Mouse (Mus musculus) kidney, postnatal 0 days (tissue): ENCODE data around the gene Scamp4. TPM values are rescaled to one million over a fixed set of nuclear protein-coding genes. Genes with fewer than 3 reads are reported as not detected.
A peak's percentile ranks its signal among the peaks of the same experiment; 100 is the strongest.

Source experiments
- ATAC-seq: fragments of 200-750 bp; cut with Nextera tagmentation; replicated peaks from 2 replicates; pipeline ENCODE4 v1.8.0; 2017; ENCODE audit warnings: low read depth, moderate number of reproducible peaks, moderate TSS enrichment, moderate library complexity; ENCODE audit not compliant: low FRiP score
- DNase-seq: peaks from one replicate; pipeline ENCODE4 v3.0.0-alpha.2; 2016; ENCODE audit warnings: low spot score
- H3K27ac ChIP-seq: fragments of 300-500 bp; sonication (generic); 2 replicates; pipeline ENCODE4 v1.5.1; 2014; ENCODE audit warnings: mild to moderate bottlenecking
- H3K27me3 ChIP-seq: fragments of 300-500 bp; sonication (generic); 2 replicates; pipeline ENCODE4 v1.6.1; 2014; ENCODE audit warnings: low read length, mixed read lengths; ENCODE audit not compliant: insufficient read depth
- H3K36me3 ChIP-seq: fragments of 300-500 bp; sonication (generic); 2 replicates; pipeline ENCODE4 v1.6.1; 2014; ENCODE audit warnings: low read length, mixed read lengths; ENCODE audit not compliant: insufficient read depth
- H3K4me1 ChIP-seq: fragments of 300-500 bp; sonication (generic); replicated peaks from 2 replicates; pipeline ENCODE4 v1.6.1; 2014; ENCODE audit warnings: antibody characterized with exemption, low read length, mixed read lengths; ENCODE audit not compliant: insufficient read depth
- H3K4me2 ChIP-seq: fragments of 300-500 bp; sonication (generic); 2 replicates; pipeline ENCODE4 v1.6.1; 2014; ENCODE audit warnings: mild to moderate bottlenecking, low read length, moderate library complexity, mixed read lengths
- H3K4me3 ChIP-seq: fragments of 300-500 bp; sonication (generic); replicated peaks from 2 replicates; pipeline ENCODE4 v1.5.1; 2014; ENCODE audit warnings: low read depth, low read length
- H3K9ac ChIP-seq: fragments of 300-500 bp; sonication (generic); 2 replicates; pipeline ENCODE4 v1.6.1; 2014; ENCODE audit warnings: low read depth, low read length
- H3K9me3 ChIP-seq: fragments of 300-500 bp; sonication (generic); replicated peaks from 2 replicates; pipeline ENCODE4 v1.6.1; 2016; ENCODE audit warnings: low read length, inconsistent platforms, mixed read lengths
- CTCF ChIP-seq: IDR thresholded peaks from 2 replicates; pipeline ENCODE4 v1.5.1; 2016; ENCODE audit warnings: antibody characterized with exemption, low read depth, mild to moderate bottlenecking, moderate library complexity
- WGBS: fragments of 180-500 bp; shearing (Covaris S2); extraction: QIAGEN DNeasy Blood & Tissue Kit; methylation state at CpG from one replicate; pipeline ENCODE4 v1.1.7; 2014; 5-methylcytosine and 5-hydroxymethylcytosine counted together
- polyA plus RNA-seq: library from polyadenylated mRNA; unstranded; fragments of >200 nt; fragmentation: Nextera tagmentation; extraction: Ambion mirVana; gene quantifications from 2 replicates; pipeline ENCODE4 v1.2.1, GENCODE M21; 2015

Scamp4 gene
- 80.7 and 87.2 TPM in 2 replicates for polyA plus RNA-seq

DNA sequence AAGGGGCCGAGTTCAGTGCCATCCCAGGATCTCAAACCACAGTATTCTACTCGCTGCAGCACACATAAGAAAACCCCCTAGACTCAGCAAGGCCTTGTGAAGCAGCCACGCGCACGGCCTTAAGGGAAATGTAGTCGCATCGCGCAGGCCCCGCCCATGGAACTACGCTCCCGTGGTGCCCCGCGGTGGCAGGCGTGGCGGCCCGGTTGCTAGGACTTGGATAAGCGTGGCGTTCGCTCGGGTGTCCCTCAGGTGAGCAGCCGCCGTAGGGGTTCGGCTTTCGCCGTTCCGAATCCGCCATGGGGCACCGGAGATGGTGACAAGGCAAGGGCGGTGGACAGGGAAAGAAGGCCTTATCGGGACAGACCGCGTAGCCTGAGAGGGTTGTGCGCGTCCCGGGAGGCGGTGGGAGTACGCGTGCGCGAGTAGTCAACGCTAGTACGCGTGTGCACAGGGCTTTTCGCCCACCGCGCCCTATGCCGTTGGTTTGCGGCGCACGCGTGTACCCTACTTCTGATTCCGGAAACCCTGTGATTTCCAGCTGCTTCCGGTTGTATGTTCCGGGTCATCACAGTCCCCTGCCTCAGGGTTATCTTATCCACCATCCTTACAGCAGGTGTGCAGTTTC is at the start of gene Scamp4, which contains the start of gene Adat3:
Scamp4 (plus strand) TSS at position 175 of the 628 bp plus-strand sequence.
Adat3 (plus strand) TSS at position 183 of the 628 bp plus-strand sequence.
- H3K36me3 ChIP-seq, result peaks cover 17% of the 10 kb centered on the region; the same call in 1 of the 2 replicates
- ATAC-seq, result peak; percentile 92
- H3K9me3 ChIP-seq, result no peaks in the 10 kb centered on the region; the same call in 1 of the 2 replicates
- H3K4me2 ChIP-seq, result peak within 1 kb of the TSS; percentile 79
- peak within 1 kb of the TSS; percentile 61 for H3K9ac ChIP-seq
- H3K4me3 ChIP-seq, result peak within 1 kb of the TSS; percentile 71
- 2% methylated on average over 53 of the region's 54 CpGs for WGBS
- H3K27me3 ChIP-seq, result no peaks in the 10 kb centered on the region
- peaks cover 9% of the 10 kb centered on the region; the same call in 1 of the 2 replicates for H3K4me1 ChIP-seq
- DNase-seq, result peak; percentile 97
- TF ChIP-seq CTCF, result no peak
- H3K27ac ChIP-seq, result peak within 1 kb of the TSS; percentile 80

DNA sequence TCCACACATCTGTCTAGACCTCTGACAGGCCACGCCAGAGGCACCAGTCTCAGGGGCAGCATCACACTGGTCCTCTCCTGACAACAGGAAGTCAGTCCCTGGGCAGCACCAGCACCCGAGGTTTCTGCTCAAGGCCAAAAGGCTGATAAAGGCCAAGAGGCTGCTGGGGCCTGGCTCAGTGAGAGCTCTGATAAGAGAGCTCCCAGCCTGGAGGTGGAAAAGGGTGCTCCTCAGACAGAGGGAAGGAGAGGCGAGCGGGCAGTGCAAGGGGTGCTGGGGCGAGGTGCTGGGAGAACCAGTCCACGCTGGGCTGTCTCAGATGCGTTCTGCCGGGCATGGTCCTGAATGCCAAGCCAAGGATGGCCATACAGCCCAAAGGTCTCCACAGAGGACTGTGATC is 49.1 kb upstream of the Scamp4 start:
- 0 out of 2 replicates have a peak, but pooled peaks cover 6% of the 10 kb centered on the region for H3K4me1 ChIP-seq
- no peaks in the 10 kb centered on the region for H3K27me3 ChIP-seq
- no peak for TF ChIP-seq CTCF
- H3K9me3 ChIP-seq, result no peaks in the 10 kb centered on the region
- ATAC-seq (no peak), DNase-seq (no peak)
- no peak overlapping the region for H3K9ac ChIP-seq
- 93% methylated on average over 8 of the region's 8 CpGs for WGBS
- H3K4me3 ChIP-seq, result no peak overlapping the region
- no peak overlapping the region for H3K27ac ChIP-seq
- peaks cover 10% of the 10 kb centered on the region; the same call in 1 of the 2 replicates for H3K36me3 ChIP-seq
- H3K4me2 ChIP-seq, result no peak overlapping the region

DNA sequence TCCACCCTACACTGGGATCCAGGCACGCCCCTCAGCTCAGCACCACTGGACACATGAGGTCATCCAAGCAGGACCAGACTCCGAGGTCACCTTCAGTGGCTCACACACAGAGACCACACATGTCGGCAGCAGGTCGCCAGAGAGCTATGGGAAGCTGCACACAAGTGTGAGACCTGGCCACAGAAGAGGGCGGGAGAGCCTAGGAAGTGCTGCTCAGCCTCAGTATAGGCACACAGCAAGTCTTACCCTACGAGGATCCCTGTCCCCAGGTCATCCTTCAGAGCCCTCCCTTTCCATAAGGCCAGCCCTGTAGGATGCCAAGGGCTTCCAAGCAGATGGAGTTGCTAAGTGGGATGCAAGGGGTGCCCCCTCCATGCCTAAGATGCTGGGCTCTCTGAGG is 48.7 kb upstream of the Scamp4 start:
- no peaks in the 10 kb centered on the region for H3K27me3 ChIP-seq
- H3K4me3 ChIP-seq, result no peak overlapping the region
- H3K36me3 ChIP-seq, result peaks cover 8% of the 10 kb centered on the region; the same call in 1 of the 2 replicates
- H3K9ac ChIP-seq, result no peak overlapping the region
- H3K4me2 ChIP-seq, result no peak overlapping the region
- no peak overlapping the region for H3K27ac ChIP-seq
- TF ChIP-seq CTCF, result no peak
- WGBS, result 82% methylated on average over 6 of the region's 6 CpGs
- 0 out of 2 replicates have a peak, but pooled peaks cover 6% of the 10 kb centered on the region for H3K4me1 ChIP-seq
- ATAC-seq, result no peak
- no peaks in the 10 kb centered on the region for H3K9me3 ChIP-seq
- no peak for DNase-seq

- no peak overlapping the region for H3K4me3 ChIP-seq
- no peaks in the 10 kb centered on the region for H3K36me3 ChIP-seq
- peak; percentile 70 for DNase-seq
- peak; percentile 82 for TF ChIP-seq CTCF
- no peak for ATAC-seq
- H3K4me2 ChIP-seq, result no peak overlapping the region
- H3K27ac ChIP-seq, result no peak overlapping the region
- H3K9me3 ChIP-seq, result no peaks in the 10 kb centered on the region
- 28% methylated on average over 5 of the region's 5 CpGs for WGBS
- no peak overlapping the region for H3K9ac ChIP-seq
- H3K4me1 ChIP-seq, result peaks cover 15% of the 10 kb centered on the region
- no peaks in the 10 kb centered on the region for H3K27me3 ChIP-seq
Observed at GRCm38 (mm10) chr10:80557346-80557965, 45.2 kb upstream of the Scamp4 start.

DNA sequence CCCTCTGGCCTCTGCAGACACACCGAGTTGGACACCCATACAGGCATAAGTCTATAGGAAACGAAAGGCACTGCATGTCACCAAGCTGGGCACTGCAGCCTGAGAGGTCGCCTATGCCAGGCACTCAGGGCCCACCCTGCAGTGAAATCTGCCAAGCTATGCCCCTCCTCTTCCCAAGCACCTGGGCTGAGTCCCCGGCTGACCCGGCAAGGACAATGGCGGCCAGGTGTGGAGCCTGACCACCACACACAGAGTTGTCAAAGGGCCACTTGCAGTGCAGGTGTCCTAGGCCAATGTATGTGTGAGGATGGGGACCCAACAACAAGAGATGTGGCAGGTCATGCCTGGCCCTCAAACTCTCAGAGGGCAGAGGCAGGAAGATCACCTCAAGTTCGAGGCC is 43.2 kb upstream of the Scamp4 start:
- Histone ChIP-seq H3K9ac (no peak overlapping the region), H3K27ac (no peak overlapping the region), H3K4me2 (no peak overlapping the region), H3K4me3 (no peak overlapping the region), H3K27me3 (no peaks in the 10 kb centered on the region), H3K4me1 (peaks cover 15% of the 10 kb centered on the region), H3K36me3 (no peaks in the 10 kb centered on the region), H3K9me3 (no peaks in the 10 kb centered on the region)
- no peak for ATAC-seq
- no peak for DNase-seq
- WGBS, result 91% methylated on average over 7 of the region's 7 CpGs
- TF ChIP-seq CTCF, result no peak

- Histone ChIP-seq H3K36me3 (no peaks in the 10 kb centered on the region), H3K4me3 (peak overlapping the region; percentile 85), H3K27ac (peak overlapping the region; percentile 89), H3K4me2 (peak overlapping the region; percentile 89), H3K9ac (peak overlapping the region; percentile 98), H3K4me1 (peaks cover 15% of the 10 kb centered on the region), H3K27me3 (no peaks in the 10 kb centered on the region), H3K9me3 (no peaks in the 10 kb centered on the region)
- TF ChIP-seq CTCF, result no peak
- DNase-seq (no peak), ATAC-seq (no peak)
- WGBS, result under 1% methylated on average over 13 of the region's 13 CpGs
Observed at GRCm38 (mm10) chr10:80560621-80561020, 42.1 kb upstream of the Scamp4 start.
